Mouse (Mus musculus) urinary bladder, adult 18-20 months (tissue): ENCODE results near the gene Cep68.

Experiments used
- DNase-seq, 2 experiments: peaks; one replicate each; pipeline ENCODE4 v3.0.0; 2022; ENCODE audit warnings: low spot score in 2 of 2, mixed read lengths in 2 of 2

Cep68 gene

GRCm38 (mm10) chr11:20249296-20250110 is at the start of gene Cep68:
Cep68 (minus strand) TSS chr11:20249429.
- DNase-seq = peak; percentile 87 to 95

GRCm38 (mm10) chr11:20284463-20284862 is 35.2 kb upstream of the Cep68 start:
- no peak for DNase-seq

GRCm38 (mm10) chr11:20282601-20283219 is 33.5 kb upstream of the Cep68 start:
- DNase-seq = no peak

GRCm38 (mm10) chr11:20280982-20281381 is 31.8 kb upstream of the Cep68 start:
- DNase-seq = no peak

GRCm38 (mm10) chr11:20278702-20279101 is 29.5 kb upstream of the Cep68 start:
- no peak for DNase-seq

GRCm38 (mm10) chr11:20277106-20277505 is 27.9 kb upstream of the Cep68 start:
- no peak for DNase-seq

GRCm38 (mm10) chr11:20275974-20276373 is 26.7 kb upstream of the Cep68 start:
- no peak for DNase-seq

- no peak for DNase-seq
Measured at GRCm38 (mm10) chr11:20269885-20270284, 20.7 kb upstream of the Cep68 start.

- no peak for DNase-seq
Measured at GRCm38 (mm10) chr11:20262628-20263380, 13.6 kb upstream of the Cep68 start.

GRCm38 (mm10) chr11:20254791-20255190 is 5.6 kb upstream of the Cep68 start:
- DNase-seq = no peak

GRCm38 (mm10) chr11:20253088-20253487 is 3.9 kb upstream of the Cep68 start:
- DNase-seq = no peak

- no peak for DNase-seq
Measured at GRCm38 (mm10) chr11:20250476-20251178, 1.4 kb upstream of the Cep68 start.

- no peak for DNase-seq
Measured at GRCm38 (mm10) chr11:20248840-20249239, 389 bp downstream of the Cep68 start.

- no peak for DNase-seq
Measured at GRCm38 (mm10) chr11:20248277-20248676, 952 bp downstream of the Cep68 start.

- no peak for DNase-seq
Measured at GRCm38 (mm10) chr11:20247146-20247855, 1.9 kb downstream of the Cep68 start.

- no peak for DNase-seq
Measured at GRCm38 (mm10) chr11:20246616-20247015, 2.6 kb downstream of the Cep68 start.

GRCm38 (mm10) chr11:20245316-20245715 is 3.9 kb downstream of the Cep68 start:
- DNase-seq = no peak

GRCm38 (mm10) chr11:20244336-20245290 is 4.6 kb downstream of the Cep68 start:
- no peak for DNase-seq

- DNase-seq = no peak
Measured at GRCm38 (mm10) chr11:20243214-20243913, 5.9 kb downstream of the Cep68 start.
